Mouse (Mus musculus) hematopoietic stem cell, adult 5-6 weeks (primary cell): ENCODE results near the gene Sarnp. TPM values are rescaled to one million over a fixed set of nuclear protein-coding genes. Genes with fewer than 3 reads are reported as not detected.

Experiments
- ATAC-seq, 2 experiments: fragments of 125-278 bp in 1 of 2; replicated peaks in 1 of 2; 2 replicates each; pipeline ENCODE4 v1.8.0; 2016 to 2017; ENCODE audit warnings: inconsistent platforms in 2 of 2, mild to moderate bottlenecking in 2 of 2, moderate number of reproducible peaks in 2 of 2, low read depth in 1 of 2, moderate TSS enrichment in 1 of 2; ENCODE audit not compliant: low FRiP score in 2 of 2, poor library complexity in 2 of 2, severe bottlenecking in 2 of 2, insufficient read depth in 1 of 2, low TSS enrichment in 1 of 2
- total RNA-seq: library from RNA; stranded (forward); fragments of 172-1452, 232-1000 nt; gene quantifications from 2 replicates; pipeline ENCODE4 v1.2.3, GENCODE M21; 2017

The Sarnp gene
- total RNA-seq, 1 experiment from 2014 or later = 239 TPM

GRCm38 (mm10) chr10:128921883-128922821 is 105.0 kb downstream of the Sarnp start:
- no peak for ATAC-seq

GRCm38 (mm10) chr10:128922822-128923012 is 105.6 kb downstream of the Sarnp start, which contains the start of gene Rdh5:
TSS of gene Rdh5 (minus strand) at chr10:128922888.
- no peak for ATAC-seq

GRCm38 (mm10) chr10:128923013-128923691 is 106.0 kb downstream of the Sarnp start:
- ATAC-seq = peak; percentile 89 to 96

- ATAC-seq = no peak
Observed at GRCm38 (mm10) chr10:128923935-128924334, 106.8 kb downstream of the Sarnp start, which contains the start of gene Bloc1s1. TSS of gene Bloc1s1 (minus strand) at chr10:128924035.

Other genes with a start within 250 kb of the Sarnp start
- gene Erbb3, start 227.7 kb upstream of the Sarnp start, total RNA-seq = 0.99 and 1.8 TPM in 2 replicates
- 1,013 and 1,172 TPM in 2 replicates for gene Rps26, start 190.6 kb upstream of the Sarnp start, total RNA-seq
- gene Ikzf4, start 171.3 kb upstream of the Sarnp start, total RNA-seq = 0.06 and 0.50 TPM in 2 replicates
- 7.7 and 8.0 TPM in 2 replicates for gene Suox, start 143.3 kb upstream of the Sarnp start, total RNA-seq
- gene Rab5b, start 121.1 kb upstream of the Sarnp start, total RNA-seq = 36.4 and 51.5 TPM in 2 replicates
- 1.2 and 1.8 TPM in 2 replicates for gene Pmel, start 113.1 kb upstream of the Sarnp start, total RNA-seq
- gene Cdk2, start 112.3 kb upstream of the Sarnp start, total RNA-seq = 72.5 and 89.6 TPM in 2 replicates
- 15.4 and 17.8 TPM in 2 replicates for gene Dgka, start 72.5 kb upstream of the Sarnp start, total RNA-seq
- 29.2 and 57.2 TPM in 2 replicates for gene Pym1, start 69.4 kb upstream of the Sarnp start, total RNA-seq
- 1.0 TPM in 1 of 2 replicates, not detected in the other for gene Mmp19, start 26.4 kb upstream of the Sarnp start, total RNA-seq
- 34.6 and 48.0 TPM in 2 replicates for gene Dnajc14, start 13.3 kb upstream of the Sarnp start, total RNA-seq
- 4.9 and 6.8 TPM in 2 replicates for gene Tmem198b, start 13.0 kb upstream of the Sarnp start, total RNA-seq
- 61.1 and 74.1 TPM in 2 replicates for gene Ormdl2, start 4.3 kb downstream of the Sarnp start, total RNA-seq
- gene Gdf11, start 74.4 kb downstream of the Sarnp start, total RNA-seq = 1.8 and 2.7 TPM in 2 replicates
- gene Cd63, start 83.7 kb downstream of the Sarnp start, total RNA-seq = 54.5 and 113 TPM in 2 replicates
- 1.3 and 5.1 TPM in 2 replicates for gene Rdh5, start 105.6 kb downstream of the Sarnp start, total RNA-seq
- 52.2 and 102 TPM in 2 replicates for gene Bloc1s1, start 106.7 kb downstream of the Sarnp start, total RNA-seq
- gene Itga7, start 116.5 kb downstream of the Sarnp start, total RNA-seq = not detected in 2 replicates
- gene Mettl7b, start 143.7 kb downstream of the Sarnp start, total RNA-seq = not detected in 2 replicates
- gene Olfr9, start 172.1 kb downstream of the Sarnp start, total RNA-seq = not detected in 2 replicates
- gene Olfr763, start 193.5 kb downstream of the Sarnp start, total RNA-seq = not detected in 2 replicates
- gene Olfr764-ps1, start 222.6 kb downstream of the Sarnp start, total RNA-seq = not detected in 2 replicates
- not detected in 2 replicates for gene Olfr765, start 232.7 kb downstream of the Sarnp start, total RNA-seq